Mouse (Mus musculus) kidney, embryonic 16.5 days (tissue): Measurements from ENCODE around the gene Map2. TPM values are rescaled to one million over a fixed set of nuclear protein-coding genes. Genes with fewer than 3 reads are reported as not detected.
A peak's percentile ranks its signal among the peaks of the same experiment; 100 is the strongest.

Experiments used
- ATAC-seq: fragments of 200-750 bp; cut with Nextera tagmentation; 2 replicates; pipeline ENCODE4 v1.8.0; 2017; ENCODE audit warnings: moderate TSS enrichment; ENCODE audit not compliant: low FRiP score, low TSS enrichment
- H3K27ac ChIP-seq: fragments of 300-500 bp; sonication (generic); 2 replicates; pipeline ENCODE4 v1.5.1; 2014; ENCODE audit warnings: low read length
- H3K27me3 ChIP-seq: fragments of 300-500 bp; sonication (generic); 2 replicates; pipeline ENCODE4 v1.6.1; 2014; ENCODE audit warnings: low read length, control low read depth, mixed read lengths; ENCODE audit not compliant: insufficient read depth
- H3K36me3 ChIP-seq: fragments of 300-500 bp; sonication (generic); 2 replicates; pipeline ENCODE4 v1.6.1; 2014; ENCODE audit warnings: low read length, control low read depth, mixed read lengths; ENCODE audit not compliant: insufficient read depth
- H3K4me1 ChIP-seq: fragments of 300-500 bp; sonication (generic); 2 replicates; pipeline ENCODE4 v1.6.1; 2014; ENCODE audit warnings: low read length, control low read depth, mixed read lengths; ENCODE audit not compliant: insufficient read depth
- H3K4me2 ChIP-seq: fragments of 300-500 bp; sonication (generic); replicated peaks from 2 replicates; pipeline ENCODE4 v1.6.1; 2014; ENCODE audit warnings: low read depth, low read length
- H3K4me3 ChIP-seq: fragments of 300-500 bp; sonication (generic); 2 replicates; pipeline ENCODE4 v1.5.1; 2014; ENCODE audit warnings: mild to moderate bottlenecking, low read length
- H3K9ac ChIP-seq: fragments of 300-500 bp; sonication (generic); replicated peaks from 2 replicates; pipeline ENCODE4 v1.6.1; 2014; ENCODE audit warnings: low read length
- H3K9me3 ChIP-seq: fragments of 300-500 bp; sonication (generic); 2 replicates; pipeline ENCODE4 v1.6.1; 2016; ENCODE audit warnings: low read length, control low read depth
- WGBS: fragments of 180-500 bp; shearing (Covaris S2); extraction: QIAGEN DNeasy Blood & Tissue Kit; methylation state at CpG from one replicate; pipeline ENCODE4 v1.1.7; 2014; 5-methylcytosine and 5-hydroxymethylcytosine counted together
- polyA plus RNA-seq: library from polyadenylated mRNA; unstranded; fragments of >200 nt; fragmentation: Nextera tagmentation; extraction: Ambion mirVana; gene quantifications from 2 replicates; pipeline ENCODE4 v1.2.1, GENCODE M21; 2015

Map2 gene
- polyA plus RNA-seq = 6.9 and 8.2 TPM in 2 replicates

GRCm38 (mm10) chr1:66175041-66175665, at the start of gene Map2:
Map2 (plus strand) TSS chr1:66175273.
- Histone ChIP-seq H3K36me3 (no peaks in the 10 kb centered on the region), H3K4me2 (peak within 1 kb of the TSS; percentile 95), H3K9me3 (no peaks in the 10 kb centered on the region), H3K4me1 (peaks cover 10% of the 10 kb centered on the region), H3K27ac (no peak within 1 kb of the TSS), H3K9ac (peak within 1 kb of the TSS; percentile 71), H3K27me3 (no peaks in the 10 kb centered on the region), H3K4me3 (peak within 1 kb of the TSS; percentile 76)
- peak; percentile 99 for ATAC-seq
- WGBS = under 1% methylated on average over 23 of the region's 61 CpGs

GRCm38 (mm10) chr1:66133014-66133413, 42.1 kb upstream of the Map2 start:
- Histone ChIP-seq H3K36me3 (no peaks in the 10 kb centered on the region), H3K27me3 (no peaks in the 10 kb centered on the region), H3K27ac (no peak overlapping the region), H3K4me1 (no peaks in the 10 kb centered on the region), H3K4me3 (no peak overlapping the region), H3K9ac (no peak overlapping the region), H3K4me2 (no peak overlapping the region), H3K9me3 (no peaks in the 10 kb centered on the region)
- ATAC-seq = no peak

- H3K36me3 ChIP-seq = no peaks in the 10 kb centered on the region
- H3K27ac ChIP-seq = no peak overlapping the region
- no peak overlapping the region for H3K4me2 ChIP-seq
- H3K4me1 ChIP-seq = no peaks in the 10 kb centered on the region
- H3K27me3 ChIP-seq = no peaks in the 10 kb centered on the region
- no peak overlapping the region for H3K4me3 ChIP-seq
- H3K9me3 ChIP-seq = no peaks in the 10 kb centered on the region
- H3K9ac ChIP-seq = no peak overlapping the region
- no peak for ATAC-seq
These were observed 39.7 kb upstream of the Map2 start for GRCm38 (mm10) chr1:66135324-66135723.

- H3K9me3 ChIP-seq = no peaks in the 10 kb centered on the region
- no peaks in the 10 kb centered on the region for H3K27me3 ChIP-seq
- no peak overlapping the region for H3K4me2 ChIP-seq
- ATAC-seq = no peak
- H3K4me1 ChIP-seq = no peaks in the 10 kb centered on the region
- no peak overlapping the region for H3K27ac ChIP-seq
- WGBS = 76% methylated on average over 1 of the region's 1 CpGs
- H3K9ac ChIP-seq = no peak overlapping the region
- H3K36me3 ChIP-seq = no peaks in the 10 kb centered on the region
- no peak overlapping the region for H3K4me3 ChIP-seq
These were observed 34.4 kb upstream of the Map2 start for GRCm38 (mm10) chr1:66140686-66141085.

- no peaks in the 10 kb centered on the region for H3K36me3 ChIP-seq
These were observed 29.9 kb upstream of the Map2 start for GRCm38 (mm10) chr1:66145180-66145579.

GRCm38 (mm10) chr1:66148825-66149514, 26.1 kb upstream of the Map2 start:
- H3K9me3 ChIP-seq = no peaks in the 10 kb centered on the region
- no peak overlapping the region for H3K4me3 ChIP-seq
- H3K27me3 ChIP-seq = no peaks in the 10 kb centered on the region
- ATAC-seq = no peak
- no peak overlapping the region for H3K9ac ChIP-seq
- H3K4me1 ChIP-seq = no peaks in the 10 kb centered on the region
- no peak overlapping the region for H3K4me2 ChIP-seq
- 41% methylated on average over 2 of the region's 2 CpGs for WGBS
- H3K27ac ChIP-seq = no peak overlapping the region
- no peaks in the 10 kb centered on the region for H3K36me3 ChIP-seq

More at GRCm38 (mm10) chr1:66145180-66145579, 29.9 kb upstream of the Map2 start:
- Histone ChIP-seq H3K27me3 (no peaks in the 10 kb centered on the region), H3K9me3 (no peaks in the 10 kb centered on the region), H3K4me3 (no peak overlapping the region), H3K4me2 (no peak overlapping the region), H3K4me1 (no peaks in the 10 kb centered on the region), H3K27ac (no peak overlapping the region), H3K9ac (no peak overlapping the region)
- 65% methylated on average over 3 of the region's 3 CpGs for WGBS
- ATAC-seq = no peak

GRCm38 (mm10) chr1:66150806-66151205, 24.3 kb upstream of the Map2 start:
- Histone ChIP-seq H3K4me1 (no peaks in the 10 kb centered on the region), H3K9ac (no peak overlapping the region), H3K36me3 (no peaks in the 10 kb centered on the region), H3K9me3 (no peaks in the 10 kb centered on the region), H3K4me2 (no peak overlapping the region), H3K27ac (no peak overlapping the region), H3K27me3 (no peaks in the 10 kb centered on the region), H3K4me3 (no peak overlapping the region)
- no peak for ATAC-seq
- WGBS = 82% methylated on average over 3 of the region's 3 CpGs

- Histone ChIP-seq H3K4me1 (no peaks in the 10 kb centered on the region), H3K36me3 (no peaks in the 10 kb centered on the region), H3K9ac (no peak overlapping the region), H3K9me3 (no peaks in the 10 kb centered on the region), H3K27ac (no peak overlapping the region), H3K27me3 (no peaks in the 10 kb centered on the region), H3K4me3 (no peak overlapping the region), H3K4me2 (no peak overlapping the region)
- 91% methylated on average over 2 of the region's 2 CpGs for WGBS
- no peak for ATAC-seq
These were observed 17.9 kb upstream of the Map2 start for GRCm38 (mm10) chr1:66157135-66157534.

- H3K4me2 ChIP-seq = no peak overlapping the region
- no peak overlapping the region for H3K4me3 ChIP-seq
- H3K9ac ChIP-seq = no peak overlapping the region
- ATAC-seq = no peak
- H3K9me3 ChIP-seq = no peaks in the 10 kb centered on the region
- no peaks in the 10 kb centered on the region for H3K4me1 ChIP-seq
- no peaks in the 10 kb centered on the region for H3K27me3 ChIP-seq
- H3K27ac ChIP-seq = no peak overlapping the region
- H3K36me3 ChIP-seq = no peaks in the 10 kb centered on the region
These were observed 17.5 kb upstream of the Map2 start for GRCm38 (mm10) chr1:66157589-66157988.

GRCm38 (mm10) chr1:66164648-66165047, 10.4 kb upstream of the Map2 start:
- no peak for ATAC-seq
- no peaks in the 10 kb centered on the region for H3K4me1 ChIP-seq
- no peak overlapping the region for H3K4me2 ChIP-seq
- 58% methylated on average over 2 of the region's 2 CpGs for WGBS
- no peak overlapping the region for H3K9ac ChIP-seq
- no peak overlapping the region for H3K4me3 ChIP-seq
- H3K9me3 ChIP-seq = no peaks in the 10 kb centered on the region
- no peaks in the 10 kb centered on the region for H3K27me3 ChIP-seq
- no peak overlapping the region for H3K27ac ChIP-seq
- no peaks in the 10 kb centered on the region for H3K36me3 ChIP-seq
